Comparison of ENCODE assay signal across 16 mouse cellular contexts in genomic region chr11:61276482-61276881, GRCm38 (mm10).
"Had no signal": no experiment of that assay in that cellular context is flagged by ENCODE, and none has a peak within 500 bp of the region (broad histone marks: within the 10 kb centered on the region; RNA-seq: fewer than 3 reads in every experiment).

No protein-coding gene starts in this region.

- H3K4me3 ChIP-seq: neural tube, embryonic 13.5 days; neural tube, embryonic 15.5 days; stomach, embryonic 15.5 days had no signal

- H3K9me3 ChIP-seq: neural tube, embryonic 13.5 days; neural tube, embryonic 15.5 days; stomach, embryonic 15.5 days had no signal

- DNase-seq: retina, postnatal 1 day; right cerebral cortex, adult 18-20 months; right cerebral cortex, postnatal 14 days; right cerebral cortex, postnatal 25 days; right cerebral cortex, postnatal 4 days; spleen, adult 18-20 months; thymus, adult 18-20 months; thymus, adult 2 months; thymus, postnatal 14 days; thymus, postnatal 25 days; thymus, postnatal 36 days; thymus, postnatal 4 days had no signal

- H3K27me3 ChIP-seq: neural tube, embryonic 13.5 days; neural tube, embryonic 15.5 days; stomach, embryonic 15.5 days had no signal

- H3K9ac ChIP-seq: neural tube, embryonic 13.5 days; neural tube, embryonic 15.5 days; stomach, embryonic 15.5 days had no signal

- H3K4me1 ChIP-seq: neural tube, embryonic 13.5 days; neural tube, embryonic 15.5 days had no signal

- H3K36me3 ChIP-seq: neural tube, embryonic 13.5 days; neural tube, embryonic 15.5 days; stomach, embryonic 15.5 days had no signal

- H3K27ac ChIP-seq: neural tube, embryonic 13.5 days; neural tube, embryonic 15.5 days; stomach, postnatal 0 days had no signal
